Comparison of ENCODE assay signal across 8 mouse cellular contexts in genomic region chr5:122990411-122991160, GRCm38 (mm10). TPM values are rescaled to one million over a fixed set of nuclear protein-coding genes. Genes with fewer than 3 reads are reported as not detected.
DNase-seq lines count a peak whose midpoint lies in the region; ATAC-seq and TF ChIP-seq lines count a peak whose summit lies in the region.

No protein-coding gene starts in this region.

- no peak for ATAC-seq in heart, embryonic 16.5 days (replicated peaks; ENCODE audit: extremely low read depth, insufficient read depth, low FRiP score)
- ATAC-seq in hindbrain, embryonic 14.5 days (ENCODE audit: low FRiP score), result no peak

- intact Hi-C loops in heart, adult 2 months (cut with DNase I), result no loop called here

- no peaks in the 10 kb centered on the region for H3K27me3 ChIP-seq in heart, embryonic 16.5 days (ENCODE audit: control insufficient read depth, insufficient read depth, low read length)
- H3K27me3 ChIP-seq in heart, adult 2 months (ENCODE audit: control insufficient read depth, insufficient read depth, low read length), result no peaks in the 10 kb centered on the region
- H3K27me3 ChIP-seq in hindbrain, embryonic 14.5 days (ENCODE audit: control insufficient read depth, insufficient read depth, low read length), result no peaks in the 10 kb centered on the region
- no peaks in the 10 kb centered on the region for H3K27me3 ChIP-seq in midbrain, embryonic 10.5 days (ENCODE audit: low read depth, poor library complexity, severe bottlenecking)
- no peaks in the 10 kb centered on the region for H3K27me3 ChIP-seq in thymus, adult 2 months (ENCODE audit: control insufficient read depth, insufficient read depth, low read length)

- H3K4me1 ChIP-seq in heart, embryonic 16.5 days (ENCODE audit: control insufficient read depth, insufficient read depth, low read length), result peaks cover 36% of the 10 kb centered on the region
- H3K4me1 ChIP-seq in heart, adult 2 months (ENCODE audit: control insufficient read depth, insufficient read depth, low read length), result no peaks in the 10 kb centered on the region
- peaks cover 36% of the 10 kb centered on the region for H3K4me1 ChIP-seq in hindbrain, embryonic 14.5 days (replicated peaks; ENCODE audit: control insufficient read depth, insufficient read depth, low read length)
- H3K4me1 ChIP-seq in midbrain, embryonic 10.5 days, result peaks cover 89% of the 10 kb centered on the region
- peaks cover 39% of the 10 kb centered on the region for H3K4me1 ChIP-seq in thymus, adult 2 months (replicated peaks; ENCODE audit: control insufficient read depth, insufficient read depth, low read length)

- peak overlapping the region; percentile 96 for H3K4me2 ChIP-seq in heart, embryonic 16.5 days (ENCODE audit: low read depth, low read length)
- H3K4me2 ChIP-seq in hindbrain, embryonic 14.5 days (replicated peaks), result peak overlapping the region; percentile 99

- no peaks in the 10 kb centered on the region for H3K79me2 ChIP-seq in heart, adult 2 months (replicated peaks; ENCODE audit: control insufficient read depth, insufficient read depth, low read length)

- TF ChIP-seq EP300 in heart, adult 2 months (IDR thresholded peaks at IDR 0.05; ENCODE audit: insufficient read depth, low read depth, low read length), result no peak

- peak overlapping the region; percentile 87 for H3K9ac ChIP-seq in heart, embryonic 16.5 days (ENCODE audit: low read length)
- no peak overlapping the region for H3K9ac ChIP-seq in heart, adult 2 months (ENCODE audit: low read depth, low read length)
- peak overlapping the region; percentile 69 for H3K9ac ChIP-seq in hindbrain, embryonic 14.5 days

- TF ChIP-seq POLR2A in heart, adult 2 months (IDR thresholded peaks at IDR 0.05; ENCODE audit: insufficient read depth, low read depth, low read length), result no peak
- TF ChIP-seq POLR2A in thymus, adult 2 months (IDR thresholded peaks at IDR 0.05; ENCODE audit: control insufficient read depth, extremely low read depth, insufficient read depth, low read length, poor library complexity), result no peak

- H3K27ac ChIP-seq in heart, embryonic 16.5 days (ENCODE audit: low read length), result peak overlapping the region; percentile 89
- H3K27ac ChIP-seq in heart, adult 2 months, result no peak overlapping the region
- no peak overlapping the region for H3K27ac ChIP-seq in hindbrain, embryonic 14.5 days
- H3K27ac ChIP-seq in midbrain, embryonic 10.5 days (replicated peaks), result peak overlapping the region; percentile 98
- H3K27ac ChIP-seq in thymus, adult 2 months (ENCODE audit: control insufficient read depth, insufficient read depth, low read length), result peak overlapping the region; percentile 91

- H3K9me3 ChIP-seq in heart, embryonic 16.5 days (replicated peaks; ENCODE audit: control insufficient read depth, low read length), result no peaks in the 10 kb centered on the region
- no peaks in the 10 kb centered on the region for H3K9me3 ChIP-seq in hindbrain, embryonic 14.5 days (ENCODE audit: control insufficient read depth, low read length)
- no peaks in the 10 kb centered on the region for H3K9me3 ChIP-seq in midbrain, embryonic 10.5 days (replicated peaks)

- H3K36me3 ChIP-seq in heart, embryonic 16.5 days (ENCODE audit: control insufficient read depth, insufficient read depth), result no peaks in the 10 kb centered on the region
- no peaks in the 10 kb centered on the region for H3K36me3 ChIP-seq in heart, adult 2 months (ENCODE audit: control insufficient read depth, insufficient read depth, low read length)
- H3K36me3 ChIP-seq in hindbrain, embryonic 14.5 days (replicated peaks; ENCODE audit: control insufficient read depth, insufficient read depth), result no peaks in the 10 kb centered on the region
- H3K36me3 ChIP-seq in midbrain, embryonic 10.5 days, result peaks cover under 1% of the 10 kb centered on the region; the same call in 1 of the 2 replicates
- no peaks in the 10 kb centered on the region for H3K36me3 ChIP-seq in thymus, adult 2 months (ENCODE audit: control insufficient read depth, insufficient read depth, low read length)

- DNase-seq in heart, adult 2 months, result no peak
- peak; percentile 45 for DNase-seq in Muller cell, postnatal 12 days (ENCODE audit: inconsistent ontology term)
- no peak for DNase-seq in hindbrain, embryonic 14.5 days (ENCODE audit: low spot score)
- peak; percentile 23 for DNase-seq in midbrain, embryonic 10.5 days (ENCODE audit: low spot score)
- peak; percentile 72 for DNase-seq in thymus, adult 2 months
- no peak for DNase-seq in frontal cortex, adult 2 months (ENCODE audit: extremely low spot score in 1 of 2, low spot score in 1 of 2)
- no peak for DNase-seq in kidney, adult 9 months

- peak overlapping the region; percentile 72 for H3K4me3 ChIP-seq in heart, embryonic 16.5 days (ENCODE audit: low read length)
- H3K4me3 ChIP-seq in heart, adult 2 months, result no peak overlapping the region
- H3K4me3 ChIP-seq in hindbrain, embryonic 14.5 days (replicated peaks; ENCODE audit: low read length), result peak overlapping the region; percentile 63
- peak overlapping the region; percentile 82 for H3K4me3 ChIP-seq in midbrain, embryonic 10.5 days
- peak overlapping the region; percentile 26 for H3K4me3 ChIP-seq in thymus, adult 2 months (ENCODE audit: control insufficient read depth, insufficient read depth, low read length)

- 17% methylated on average over 16 of the region's 16 CpGs for WGBS in heart, embryonic 16.5 days
- WGBS in heart, adult 2 months, result 51% methylated on average over 16 of the region's 16 CpGs
- WGBS in hindbrain, embryonic 14.5 days, result 9% methylated on average over 16 of the region's 16 CpGs
- 5% methylated on average over 16 of the region's 16 CpGs for WGBS in midbrain, embryonic 10.5 days
- 17% methylated on average over 16 of the region's 16 CpGs for WGBS in thymus, adult 2 months

- TF ChIP-seq CTCF in heart, adult 2 months (IDR thresholded peaks at IDR 0.05), result no peak
- no peak for TF ChIP-seq CTCF in thymus, adult 2 months (IDR thresholded peaks at IDR 0.05; ENCODE audit: borderline replicate concordance, control insufficient read depth, extremely low read depth, insufficient read depth, low read length, poor library complexity)

RNA-seq across cellular contexts. Expression of gene Kdm2b, which starts 1.0 kb away (rescaled TPM):
- 26.8 and 27.3 TPM in 2 replicates for polyA plus RNA-seq in heart, embryonic 16.5 days (2015; fragmentation: Nextera tagmentation; extraction: Ambion mirVana)
- 10 to 100 TPM; 12.5 to 14.6 TPM for total RNA-seq in heart, adult 2 months (2021)
- polyA plus RNA-seq in heart, adult 2 months (2012; rRNA removed), result 8.2 and 14.4 TPM in 2 replicates
- polyA plus RNA-seq in hindbrain, embryonic 14.5 days (2014; fragmentation: Nextera tagmentation; extraction: Ambion mirVana), result 80.8 and 87.1 TPM in 2 replicates
- 77.9 and 83.9 TPM in 2 replicates for polyA plus RNA-seq in midbrain, embryonic 10.5 days (2016; fragmentation: Nextera tagmentation; extraction: Ambion mirVana)
- polyA plus RNA-seq in thymus, adult 2 months (2012; rRNA removed), result 65.1 and 73.9 TPM in 2 replicates
- polyA plus RNA-seq in frontal cortex, adult 2 months (2012; rRNA removed), result 18.7 and 20.9 TPM in 2 replicates

RNA-seq across cellular contexts. Expression of gene Orai1, which starts 24.3 kb away (rescaled TPM):
- 16.8 and 19.1 TPM in 2 replicates for polyA plus RNA-seq in heart, embryonic 16.5 days (2015; fragmentation: Nextera tagmentation; extraction: Ambion mirVana)
- 10 to 100 TPM; 11.7 to 15.8 TPM for total RNA-seq in heart, adult 2 months (2021)
- 39.0 and 42.8 TPM in 2 replicates for polyA plus RNA-seq in heart, adult 2 months (2012; rRNA removed)
- 16.2 and 18.0 TPM in 2 replicates for polyA plus RNA-seq in hindbrain, embryonic 14.5 days (2014; fragmentation: Nextera tagmentation; extraction: Ambion mirVana)
- 8.7 and 10.3 TPM in 2 replicates for polyA plus RNA-seq in midbrain, embryonic 10.5 days (2016; fragmentation: Nextera tagmentation; extraction: Ambion mirVana)
- 76.9 and 87.4 TPM in 2 replicates for polyA plus RNA-seq in thymus, adult 2 months (2012; rRNA removed)
- polyA plus RNA-seq in frontal cortex, adult 2 months (2012; rRNA removed), result 17.6 and 20.6 TPM in 2 replicates

RNA-seq across cellular contexts. Expression of gene Morn3, which starts 56.2 kb away (rescaled TPM):
- 0.37 and 1.5 TPM in 2 replicates for polyA plus RNA-seq in heart, embryonic 16.5 days (2015; fragmentation: Nextera tagmentation; extraction: Ambion mirVana)
- not detected for total RNA-seq in heart, adult 2 months (2021)
- not detected in 2 replicates for polyA plus RNA-seq in heart, adult 2 months (2012; rRNA removed)
- 0.79 TPM in 1 of 2 replicates, not detected in the other for polyA plus RNA-seq in hindbrain, embryonic 14.5 days (2014; fragmentation: Nextera tagmentation; extraction: Ambion mirVana)
- 0.21 and 0.67 TPM in 2 replicates for polyA plus RNA-seq in midbrain, embryonic 10.5 days (2016; fragmentation: Nextera tagmentation; extraction: Ambion mirVana)
- 0.15 TPM in 1 of 2 replicates, not detected in the other for polyA plus RNA-seq in thymus, adult 2 months (2012; rRNA removed)
- polyA plus RNA-seq in frontal cortex, adult 2 months (2012; rRNA removed), result 0.13 TPM in 1 of 2 replicates, not detected in the other

Comparison
In these comparisons a context has a peak if more than half of its experiments do, and no peak if none do; other contexts are left out.
1. H3K27ac ChIP-seq: peak in heart, embryonic 16.5 days (single experiment), midbrain, embryonic 10.5 days (single experiment) and thymus, adult 2 months (single experiment); none in heart, adult 2 months (single experiment) and hindbrain, embryonic 14.5 days (single experiment).
2. DNase-seq: peak in Muller cell, postnatal 12 days (single experiment), midbrain, embryonic 10.5 days (single experiment) and thymus, adult 2 months (single experiment); none in heart, adult 2 months (0 of 2), hindbrain, embryonic 14.5 days (single experiment), frontal cortex, adult 2 months (0 of 2) and kidney, adult 9 months (single experiment).